ENCODE assay signal across 8 mouse cellular contexts in genomic region chr8:126852663-126853390, GRCm38 (mm10).
DNase-seq lines count a peak whose midpoint lies in the region; ATAC-seq lines count a peak whose summit lies in the region.

No protein-coding gene starts in this region.

- peak; percentile 74 for DNase-seq in adrenal gland, adult 2 months
- DNase-seq in adrenal gland, postnatal 14 days: no peak
- DNase-seq in adipocyte (ENCODE audit: low spot score) (peak; percentile 67), MN1 (ENCODE audit: low spot score) (no peak)
- DNase-seq in kidney, postnatal 36 days: peak; percentile 70 to 89
- DNase-seq in skeletal muscle tissue, adult 2 months (ENCODE audit: low read depth, low spot score): peak; percentile 68
- DNase-seq in layer of hippocampus, adult 9-11 months: no peak

- no peak overlapping the region for H3K4me2 ChIP-seq in heart, embryonic 14.5 days (ENCODE audit: low read length)

- no peak overlapping the region for H3K9ac ChIP-seq in heart, embryonic 14.5 days (ENCODE audit: low read length)

- H3K4me1 ChIP-seq in heart, embryonic 14.5 days (ENCODE audit: control insufficient read depth in 2 of 2, insufficient read depth in 2 of 2, low read length in 2 of 2): peaks cover 19 to 26% of the 10 kb centered on the region in 2 experiments

- no peaks in the 10 kb centered on the region for H3K9me3 ChIP-seq in heart, embryonic 14.5 days (ENCODE audit: control insufficient read depth, low read length)

- H3K4me3 ChIP-seq in heart, embryonic 14.5 days (ENCODE audit: control insufficient read depth in 1 of 2, insufficient read depth in 1 of 2, low read depth in 1 of 2, low read length in 2 of 2): no peak overlapping the region

- H3K27me3 ChIP-seq in heart, embryonic 14.5 days (ENCODE audit: control insufficient read depth, insufficient read depth, low read length): no peaks in the 10 kb centered on the region

- WGBS in heart, embryonic 14.5 days: 57% methylated on average over 10 of the region's 10 CpGs

- peak overlapping the region; percentile 15 to 64 for H3K27ac ChIP-seq in heart, embryonic 14.5 days (replicated peaks in 1 of 2; ENCODE audit: control insufficient read depth in 1 of 2, insufficient read depth in 1 of 2, low read depth in 2 of 2, low read length in 2 of 2)

- no peak for ATAC-seq in heart, embryonic 14.5 days (ENCODE audit: insufficient number of reproducible peaks, insufficient read depth, low FRiP score, low read depth)

- no peaks in the 10 kb centered on the region for H3K36me3 ChIP-seq in heart, embryonic 14.5 days (ENCODE audit: control insufficient read depth, insufficient read depth, low read length)

Comparison
In these comparisons a context has a peak if more than half of its experiments do, and no peak if none do; other contexts are left out.
1. DNase-seq: peak in adrenal gland, adult 2 months (single experiment), adipocyte (single experiment), kidney, postnatal 36 days (2 of 2) and skeletal muscle tissue, adult 2 months (single experiment); none in adrenal gland, postnatal 14 days (single experiment), layer of hippocampus, adult 9-11 months (single experiment) and MN1 (single experiment).